Mouse (Mus musculus) brain, embryonic 14.5 days (tissue): ENCODE results near the gene Itga10.

ENCODE experiments used
- CTCF ChIP-seq: fragments of 200-500 bp; IDR thresholded peaks from 2 replicates; pipeline ENCODE4 v1.5.1; 2012; ENCODE audit warnings: inconsistent platforms, mild to moderate bottlenecking, moderate library complexity, borderline replicate concordance; ENCODE audit not compliant: insufficient read depth, insufficient read length; ENCODE audit errors: extremely low read depth
- POLR2A ChIP-seq: fragments of 200-500 bp; IDR thresholded peaks from 2 replicates; pipeline ENCODE4 v1.6.1; 2012; ENCODE audit warnings: mild to moderate bottlenecking, inconsistent platforms, borderline replicate concordance; ENCODE audit not compliant: poor library complexity, insufficient read depth, insufficient read length, severe bottlenecking; ENCODE audit errors: extremely low read depth

DNA sequence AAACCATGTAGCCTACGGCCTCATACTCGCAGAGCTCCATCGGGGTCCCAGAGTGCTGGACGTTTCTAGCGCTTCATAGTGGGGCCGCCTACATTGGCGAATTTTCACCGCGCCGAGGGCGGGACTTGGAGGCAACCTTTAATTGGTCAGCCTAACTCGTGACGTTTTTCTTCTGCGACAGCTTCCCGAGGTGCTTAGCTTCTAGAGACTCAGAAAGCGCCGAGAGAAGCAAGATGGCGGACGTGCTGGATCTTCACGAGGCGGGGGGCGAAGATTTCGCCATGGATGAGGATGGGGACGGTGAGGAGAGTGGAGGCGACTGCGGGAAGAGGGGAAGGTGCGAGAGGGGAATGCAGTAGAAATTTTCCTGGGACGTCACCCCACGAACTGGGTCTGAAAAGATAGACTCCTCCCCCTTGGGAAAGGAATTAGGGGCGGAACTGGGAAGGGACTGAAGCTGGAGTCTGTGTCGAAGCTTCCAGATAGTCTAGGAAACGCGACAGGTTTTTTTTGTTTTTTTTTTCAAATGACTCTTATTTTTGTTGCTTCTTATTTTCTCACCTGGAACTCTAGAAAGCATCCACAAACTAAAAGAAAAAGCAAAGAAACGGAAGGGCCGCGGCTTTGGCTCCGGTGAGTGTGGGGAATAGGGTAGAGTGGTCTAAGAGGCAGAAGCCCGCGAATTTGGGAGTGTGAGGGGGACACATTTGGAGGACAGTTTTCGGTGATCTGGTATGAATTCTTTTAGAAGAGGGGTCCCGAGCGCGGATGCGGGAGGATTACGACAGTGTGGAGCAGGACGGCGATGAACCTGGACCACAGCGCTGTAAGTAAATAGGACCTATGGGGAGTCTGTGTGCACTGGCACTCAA is 15.4 kb upstream of the Itga10 start, which contains the start of gene Rbm8a:
- TF ChIP-seq POLR2A (peak; percentile 61; the same call in 1 of the 2 replicates), CTCF (no peak)
